ENCODE assay signal across 24 mouse cellular contexts in genomic region chr2:25565741-25566140, GRCm38 (mm10). TPM values are rescaled to one million over a fixed set of nuclear protein-coding genes. Genes with fewer than 3 reads are reported as not detected.
DNase-seq lines count a peak whose midpoint lies in the region; TF ChIP-seq lines count a peak whose summit lies in the region.
"Had no signal": no experiment of that assay in that cellular context is flagged by ENCODE, and none has a peak within 500 bp of the region (broad histone marks: within the 10 kb centered on the region; RNA-seq: fewer than 3 reads in every experiment).

No protein-coding gene starts in this region.

- 84% methylated on average over 8 of the region's 8 CpGs for WGBS in cerebellum, adult 2 months
- WGBS in thymus, adult 2 months = 94% methylated on average over 8 of the region's 8 CpGs

- peaks cover 40% of the 10 kb centered on the region for H3K36me3 ChIP-seq in thymus, adult 2 months (ENCODE audit: control insufficient read depth, insufficient read depth, low read length)

- DNase-seq in cerebellum, adult 2 months = peak; percentile 26 to 29
- no peak for DNase-seq in cerebellum, postnatal 10 days
- peak; percentile 92 for DNase-seq in heart, adult 11 months
- DNase-seq in heart, adult 18-20 months = no peak
- peak; percentile 6 for DNase-seq in thymus, postnatal 4 days
- no peak for DNase-seq in thymus, adult 2 months
- no peak for DNase-seq in embryo, embryonic 9.5 days (ENCODE audit: extremely low spot score)
- DNase-seq: adrenal gland, adult 8-10 months; kidney, adult 11 months; liver; lung, adult 2 months; lung, postnatal 10 days; retina, postnatal 1 day; right cerebral cortex, postnatal 14 days; thymus, postnatal 14 days had no signal

- TF ChIP-seq CTCF in cerebellum, adult 2 months (IDR thresholded peaks at IDR 0.05; ENCODE audit: borderline replicate concordance, insufficient read depth, low read depth, low read length) = no peak
- no peak for TF ChIP-seq CTCF in thymus, adult 2 months (IDR thresholded peaks at IDR 0.05; ENCODE audit: borderline replicate concordance, control insufficient read depth, extremely low read depth, insufficient read depth, low read length, poor library complexity)

- TF ChIP-seq POLR2A in cerebellum, adult 2 months (IDR thresholded peaks at IDR 0.05; ENCODE audit: borderline replicate concordance, insufficient read depth, low read length) = no peak
- TF ChIP-seq POLR2A in thymus, adult 2 months (IDR thresholded peaks at IDR 0.05; ENCODE audit: control insufficient read depth, extremely low read depth, insufficient read depth, low read length, poor library complexity) = no peak

- H3K4me3 ChIP-seq in cerebellum, adult 2 months (replicated peaks; ENCODE audit: insufficient read depth, low read depth, low read length) = no peak overlapping the region
- no peak overlapping the region for H3K4me3 ChIP-seq in thymus, adult 2 months (ENCODE audit: control insufficient read depth, insufficient read depth, low read length)
- H3K4me3 ChIP-seq: embryonic facial prominence, embryonic 12.5 days; forebrain, embryonic 10.5 days; heart, embryonic 10.5 days; heart, embryonic 15.5 days; midbrain, embryonic 13.5 days; stomach, embryonic 15.5 days had no signal

- H3K27ac ChIP-seq in cerebellum, adult 2 months (ENCODE audit: insufficient read depth, low read length) = no peak overlapping the region
- H3K27ac ChIP-seq in thymus, adult 2 months (ENCODE audit: control insufficient read depth, insufficient read depth, low read length) = no peak overlapping the region
- H3K27ac ChIP-seq: embryonic facial prominence, embryonic 12.5 days; forebrain, embryonic 10.5 days; heart, embryonic 10.5 days; heart, embryonic 15.5 days; hindbrain, embryonic 14.5 days; liver, embryonic 14.5 days; macrophage; midbrain, embryonic 13.5 days; stomach, embryonic 15.5 days had no signal

- H3K27me3 ChIP-seq in cerebellum, adult 2 months (ENCODE audit: control insufficient read depth, insufficient read depth, low read length) = no peaks in the 10 kb centered on the region
- no peaks in the 10 kb centered on the region for H3K27me3 ChIP-seq in thymus, adult 2 months (ENCODE audit: control insufficient read depth, insufficient read depth, low read length)
- H3K27me3 ChIP-seq: embryonic facial prominence, embryonic 12.5 days; heart, embryonic 15.5 days; midbrain, embryonic 13.5 days; stomach, embryonic 15.5 days had no signal

- peaks cover 37% of the 10 kb centered on the region for H3K4me1 ChIP-seq in cerebellum, adult 2 months (ENCODE audit: control insufficient read depth, insufficient read depth, low read length)
- H3K4me1 ChIP-seq in thymus, adult 2 months (replicated peaks; ENCODE audit: control insufficient read depth, insufficient read depth, low read length) = no peaks in the 10 kb centered on the region
- H3K4me1 ChIP-seq: embryonic facial prominence, embryonic 12.5 days; forebrain, embryonic 10.5 days; heart, embryonic 10.5 days; heart, embryonic 15.5 days; midbrain, embryonic 13.5 days; stomach, embryonic 15.5 days had no signal

RNA-seq across cellular contexts. Expression of gene Edf1, which starts 8.1 kb away (rescaled TPM):
- polyA plus RNA-seq in cerebellum, adult 2 months (2012; rRNA removed) = 345 and 350 TPM in 2 replicates
- 100 to 1,000 TPM; 223 to 241 TPM for total RNA-seq in heart, adult 18-20 months (2021)
- 142 and 152 TPM in 2 replicates for polyA plus RNA-seq in thymus, adult 2 months (2012; rRNA removed)

RNA-seq across cellular contexts. Expression of gene Mamdc4, which starts 8.9 kb away (rescaled TPM):
- polyA plus RNA-seq in cerebellum, adult 2 months (2012; rRNA removed) = 3.0 and 4.4 TPM in 2 replicates
- total RNA-seq in heart, adult 18-20 months (2021) = 1 to 10 TPM in 1 of 2 experiments, under 1 TPM in 1; 0.55 to 1.4 TPM
- 18.9 and 25.8 TPM in 2 replicates for polyA plus RNA-seq in thymus, adult 2 months (2012; rRNA removed)

RNA-seq across cellular contexts. Expression of gene Phpt1, which starts 9.3 kb away (rescaled TPM):
- 176 and 186 TPM in 2 replicates for polyA plus RNA-seq in cerebellum, adult 2 months (2012; rRNA removed)
- 10 to 100 TPM; 55.9 to 72.5 TPM for total RNA-seq in heart, adult 18-20 months (2021)
- polyA plus RNA-seq in thymus, adult 2 months (2012; rRNA removed) = 73.6 and 94.7 TPM in 2 replicates

RNA-seq across cellular contexts. Expression of gene Ajm1, which starts 15.8 kb away (rescaled TPM):
- 257 and 312 TPM in 2 replicates for polyA plus RNA-seq in cerebellum, adult 2 months (2012; rRNA removed)
- under 1 TPM; 0.10 to 0.46 TPM for total RNA-seq in heart, adult 18-20 months (2021)
- 7.0 and 7.4 TPM in 2 replicates for polyA plus RNA-seq in thymus, adult 2 months (2012; rRNA removed)

RNA-seq across cellular contexts. Expression of gene Traf2, which starts 19.0 kb away (rescaled TPM):
- polyA plus RNA-seq in cerebellum, adult 2 months (2012; rRNA removed) = 12.3 and 12.5 TPM in 2 replicates
- total RNA-seq in heart, adult 18-20 months (2021) = 10 to 100 TPM; 15.7 to 17.6 TPM
- 47.7 and 49.9 TPM in 2 replicates for polyA plus RNA-seq in thymus, adult 2 months (2012; rRNA removed)

Comparison
In these comparisons a context has a peak if more than half of its experiments do, and no peak if none do; other contexts are left out.
1. DNase-seq: peak in cerebellum, adult 2 months (2 of 2), heart, adult 11 months (single experiment) and thymus, postnatal 4 days (single experiment); none in cerebellum, postnatal 10 days (0 of 2), heart, adult 18-20 months (0 of 2), thymus, adult 2 months (single experiment) and embryo, embryonic 9.5 days (single experiment).